Mouse (Mus musculus): ENCODE results near the gene Gm5965.

- TF ChIP-seq CTCF (IDR thresholded peaks at IDR 0.05; ENCODE audit: extremely low read depth, insufficient read depth, insufficient read length, insufficient replicate concordance) (no peak), POLR2A (IDR thresholded peaks at IDR 0.05; ENCODE audit: low read depth, low read length) (no peak)
Observed at GRCm38 (mm10) chr16:88744750-88745340, 32.9 kb upstream of the Gm5965 start.

All from spleen, adult 2 months (tissue).